Mouse (Mus musculus) spleen, adult 2 months (tissue): ENCODE results near the gene Dynll2.

Source experiments
- CTCF ChIP-seq: fragments of 200-500 bp; IDR thresholded peaks from 2 replicates; pipeline ENCODE4 v1.5.1; 2011; ENCODE audit warnings: mild to moderate bottlenecking, inconsistent platforms; ENCODE audit not compliant: insufficient read depth, insufficient read length, insufficient replicate concordance; ENCODE audit errors: extremely low read depth
- POLR2A ChIP-seq: fragments of 200-500 bp; IDR thresholded peaks from 2 replicates; pipeline ENCODE4 v1.6.1; 2011; ENCODE audit warnings: low read depth, low read length, inconsistent platforms

GRCm38 (mm10) chr11:88031753-88032152 is 44.4 kb upstream of the Dynll2 start:
- TF ChIP-seq CTCF, result no peak
- TF ChIP-seq POLR2A, result no peak
